Mouse (Mus musculus): Measurements from ENCODE around the gene Pdhb. TPM values are rescaled to one million over a fixed set of nuclear protein-coding genes. Genes with fewer than 3 reads are reported as not detected.
"Not testable (repeated sequence)": the region's sequence is repeated elsewhere in the genome, so short reads cannot be mapped to it uniquely, and the experiment has no call there.

Pdhb gene
- total and polyA plus RNA-seq, 3 experiments = 76.1 to 182 (median 79.4) TPM

GRCm38 (mm10) chr14:8127971-8128370, 44.9 kb downstream of the Pdhb start:
- peaks cover 22% of the 10 kb centered on the region for H3K36me3 ChIP-seq (replicated peaks)
- no peak for TF ChIP-seq TAL1 (conservative IDR thresholded peaks at IDR 0.05; ENCODE audit: low read depth, low read length)
- ATAC-seq (ENCODE audit: extremely low read depth, insufficient number of reproducible peaks, low FRiP score, poor library complexity, severe bottlenecking) (no peak), DNase-seq (ENCODE audit: low spot score) (no peak)
- H3K4me1 ChIP-seq (ENCODE audit: insufficient read depth, low read depth, low read length) = no peaks in the 10 kb centered on the region
- H3K9me3 ChIP-seq (replicated peaks) = no peaks in the 10 kb centered on the region
- no peak overlapping the region for H3K4me3 ChIP-seq (ENCODE audit: low read depth, low read length)
- H3K27me3 ChIP-seq (ENCODE audit: insufficient read depth, low read length) = no peaks in the 10 kb centered on the region

- no peaks in the 10 kb centered on the region for H3K9me3 ChIP-seq (replicated peaks)
- no peak overlapping the region for H3K4me3 ChIP-seq (ENCODE audit: low read depth, low read length)
- H3K4me1 ChIP-seq (ENCODE audit: insufficient read depth, low read depth, low read length) = no peaks in the 10 kb centered on the region
- TF ChIP-seq POLR2AphosphoS5 (IDR thresholded peaks at IDR 0.05; ENCODE audit: insufficient replicate concordance, low read depth, low read length) (no peak), GATA1 (IDR thresholded peaks at IDR 0.05; ENCODE audit: borderline replicate concordance, low read length) (no peak), TAL1 (conservative IDR thresholded peaks at IDR 0.05; ENCODE audit: low read depth, low read length) (no peak), GATA2 (IDR thresholded peaks at IDR 0.05; ENCODE audit: borderline replicate concordance, low read depth, low read length) (no peak), CTCF (IDR thresholded peaks at IDR 0.05; ENCODE audit: low read depth, low read length) (no peak)
- DNase-seq (ENCODE audit: low spot score) = no peak
- peaks cover 16% of the 10 kb centered on the region for H3K36me3 ChIP-seq (replicated peaks)
- ATAC-seq (ENCODE audit: extremely low read depth, insufficient number of reproducible peaks, low FRiP score, poor library complexity, severe bottlenecking) = no peak
- no peaks in the 10 kb centered on the region for H3K27me3 ChIP-seq (ENCODE audit: insufficient read depth, low read length)
Measured at GRCm38 (mm10) chr14:8124046-8124881, 48.6 kb downstream of the Pdhb start.

GRCm38 (mm10) chr14:8123611-8124010, 49.2 kb downstream of the Pdhb start:
- not testable (repeated sequence) for H3K9me3 ChIP-seq (replicated peaks)

GRCm38 (mm10) chr14:8123141-8123540, 49.7 kb downstream of the Pdhb start:
- H3K4me3 ChIP-seq (ENCODE audit: low read depth, low read length) = no peak overlapping the region
- TF ChIP-seq CTCF (IDR thresholded peaks at IDR 0.05; ENCODE audit: low read depth, low read length) (no peak), TAL1 (conservative IDR thresholded peaks at IDR 0.05; ENCODE audit: low read depth, low read length) (no peak), GATA2 (IDR thresholded peaks at IDR 0.05; ENCODE audit: borderline replicate concordance, low read depth, low read length) (no peak), POLR2AphosphoS5 (IDR thresholded peaks at IDR 0.05; ENCODE audit: insufficient replicate concordance, low read depth, low read length) (no peak), GATA1 (IDR thresholded peaks at IDR 0.05; ENCODE audit: borderline replicate concordance, low read length) (no peak)
- no peak for ATAC-seq (ENCODE audit: extremely low read depth, insufficient number of reproducible peaks, low FRiP score, poor library complexity, severe bottlenecking)
- H3K9me3 ChIP-seq (replicated peaks) = no peaks in the 10 kb centered on the region
- H3K36me3 ChIP-seq (replicated peaks) = peaks cover 16% of the 10 kb centered on the region
- H3K4me1 ChIP-seq (ENCODE audit: insufficient read depth, low read depth, low read length) = no peaks in the 10 kb centered on the region
- DNase-seq (ENCODE audit: low spot score) = no peak
- H3K27me3 ChIP-seq (ENCODE audit: insufficient read depth, low read length) = no peaks in the 10 kb centered on the region

More at GRCm38 (mm10) chr14:8123611-8124010, 49.2 kb downstream of the Pdhb start:
- not testable (repeated sequence) for H3K4me1 ChIP-seq (ENCODE audit: insufficient read depth, low read depth, low read length); DNase-seq (ENCODE audit: low spot score); H3K4me3 ChIP-seq (ENCODE audit: low read depth, low read length); H3K27me3 ChIP-seq (ENCODE audit: insufficient read depth, low read length); ATAC-seq (ENCODE audit: extremely low read depth, insufficient number of reproducible peaks, low FRiP score, poor library complexity, severe bottlenecking)
- peaks cover 16% of the 10 kb centered on the region for H3K36me3 ChIP-seq (replicated peaks)

- Histone ChIP-seq H3K4me1 (ENCODE audit: insufficient read depth, low read depth, low read length) (no peaks in the 10 kb centered on the region), H3K4me3 (ENCODE audit: low read depth, low read length) (no peak overlapping the region), H3K27me3 (ENCODE audit: insufficient read depth, low read length) (no peaks in the 10 kb centered on the region), H3K9me3 (replicated peaks) (no peaks in the 10 kb centered on the region), H3K36me3 (replicated peaks) (peaks cover 12% of the 10 kb centered on the region)
- DNase-seq (ENCODE audit: low spot score) = no peak
- ATAC-seq (ENCODE audit: extremely low read depth, insufficient number of reproducible peaks, low FRiP score, poor library complexity, severe bottlenecking) = no peak
- no peak for TF ChIP-seq GATA2 (IDR thresholded peaks at IDR 0.05; ENCODE audit: borderline replicate concordance, low read depth, low read length)
- no peak for TF ChIP-seq CTCF (IDR thresholded peaks at IDR 0.05; ENCODE audit: low read depth, low read length)
- no peak for TF ChIP-seq TAL1 (conservative IDR thresholded peaks at IDR 0.05; ENCODE audit: low read depth, low read length)
- TF ChIP-seq GATA1 (IDR thresholded peaks at IDR 0.05; ENCODE audit: borderline replicate concordance, low read length) = no peak
- TF ChIP-seq POLR2AphosphoS5 (IDR thresholded peaks at IDR 0.05; ENCODE audit: insufficient replicate concordance, low read depth, low read length) = no peak
Measured at GRCm38 (mm10) chr14:8119904-8120303, 52.9 kb downstream of the Pdhb start.

- H3K27me3 ChIP-seq (ENCODE audit: insufficient read depth, low read length) = no peaks in the 10 kb centered on the region
- ATAC-seq (ENCODE audit: extremely low read depth, insufficient number of reproducible peaks, low FRiP score, poor library complexity, severe bottlenecking) (no peak), DNase-seq (ENCODE audit: low spot score) (no peak)
- no peaks in the 10 kb centered on the region for H3K4me1 ChIP-seq (ENCODE audit: insufficient read depth, low read depth, low read length)
- no peak overlapping the region for H3K4me3 ChIP-seq (ENCODE audit: low read depth, low read length)
- H3K9me3 ChIP-seq (replicated peaks) = no peaks in the 10 kb centered on the region
- TF ChIP-seq TAL1 (conservative IDR thresholded peaks at IDR 0.05; ENCODE audit: low read depth, low read length) (no peak), CTCF (IDR thresholded peaks at IDR 0.05; ENCODE audit: low read depth, low read length) (no peak), POLR2AphosphoS5 (IDR thresholded peaks at IDR 0.05; ENCODE audit: insufficient replicate concordance, low read depth, low read length) (no peak), GATA1 (IDR thresholded peaks at IDR 0.05; ENCODE audit: borderline replicate concordance, low read length) (no peak), GATA2 (IDR thresholded peaks at IDR 0.05; ENCODE audit: borderline replicate concordance, low read depth, low read length) (no peak)
- peaks cover 12% of the 10 kb centered on the region for H3K36me3 ChIP-seq (replicated peaks)
Measured at GRCm38 (mm10) chr14:8119454-8119853, 53.4 kb downstream of the Pdhb start.

Measured in G1E (cell line).